Mouse (Mus musculus): Measurements from ENCODE around the gene Slc2a2.

GRCm38 (mm10) chr3:28696162-28696561, 1.5 kb upstream of the Slc2a2 start:
- TF ChIP-seq EP300 (IDR thresholded peaks at IDR 0.05; ENCODE audit: low read depth) = no peak
- no peak for TF ChIP-seq CTCF (IDR thresholded peaks at IDR 0.05; ENCODE audit: low read depth)

Measured in liver, embryonic 14.5 days (tissue).